Mouse (Mus musculus): ENCODE data around the gene Anapc16.

DNA sequence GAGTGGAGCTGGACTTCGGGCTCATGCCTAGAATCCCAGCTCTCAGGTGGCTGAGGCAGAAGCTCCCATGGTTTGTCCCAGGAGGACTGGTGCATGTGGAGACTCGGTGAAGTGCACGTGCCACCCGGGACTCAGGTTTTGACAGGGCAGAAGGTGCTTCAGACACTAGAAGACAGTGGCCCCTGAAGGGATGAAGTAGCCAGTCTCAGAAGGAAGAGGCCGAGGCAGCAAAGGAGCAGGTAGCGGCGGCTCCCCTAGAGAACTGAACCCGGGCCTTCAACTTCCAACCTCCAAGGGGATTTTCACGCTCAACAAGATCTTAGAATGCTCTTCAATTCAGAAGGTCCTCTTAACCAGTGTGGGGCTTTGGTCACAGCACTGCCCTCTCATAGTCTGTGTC, 12.5 kb downstream of the Anapc16 start:
- TF ChIP-seq CTCF (IDR thresholded peaks at IDR 0.05; ENCODE audit: borderline replicate concordance, control insufficient read depth, extremely low read depth, insufficient read depth, low read length, poor library complexity), result no peak
- no peak for TF ChIP-seq POLR2A (IDR thresholded peaks at IDR 0.05; ENCODE audit: control insufficient read depth, extremely low read depth, insufficient read depth, low read length, poor library complexity)

Measured in thymus, adult 2 months (tissue).